Mouse (Mus musculus): Measurements from ENCODE around the gene Galr2. TPM values are rescaled to one million over a fixed set of nuclear protein-coding genes. Genes with fewer than 3 reads are reported as not detected.

Gene Galr2
- polyA plus RNA-seq, 1 experiment, result 0.05 TPM

GRCm38 (mm10) chr11:116287351-116287750, 6.6 kb downstream of the Galr2 start:
- no peak overlapping the region for H3K27ac ChIP-seq (ENCODE audit: insufficient read depth, low read length)
- WGBS, result 47% methylated on average over 5 of the region's 5 CpGs
- H3K4me1 ChIP-seq (ENCODE audit: control insufficient read depth, insufficient read depth, low read length), result peaks cover 15% of the 10 kb centered on the region
- H3K27me3 ChIP-seq (ENCODE audit: control insufficient read depth, insufficient read depth, low read length), result no peaks in the 10 kb centered on the region
- H3K4me3 ChIP-seq (replicated peaks; ENCODE audit: insufficient read depth, low read depth, low read length), result no peak overlapping the region
- DNase-seq, result peak in 1 of 2 experiments; percentile 16
- no peak for TF ChIP-seq CTCF (IDR thresholded peaks at IDR 0.05; ENCODE audit: borderline replicate concordance, insufficient read depth, low read depth, low read length)
- TF ChIP-seq POLR2A (IDR thresholded peaks at IDR 0.05; ENCODE audit: borderline replicate concordance, insufficient read depth, low read length), result no peak

- Histone ChIP-seq H3K27ac (ENCODE audit: insufficient read depth, low read length) (no peak overlapping the region), H3K27me3 (ENCODE audit: control insufficient read depth, insufficient read depth, low read length) (no peaks in the 10 kb centered on the region), H3K4me3 (replicated peaks; ENCODE audit: insufficient read depth, low read depth, low read length) (no peak overlapping the region), H3K4me1 (ENCODE audit: control insufficient read depth, insufficient read depth, low read length) (peaks cover 17% of the 10 kb centered on the region)
- TF ChIP-seq POLR2A (IDR thresholded peaks at IDR 0.05; ENCODE audit: borderline replicate concordance, insufficient read depth, low read length), result no peak
- no peak for TF ChIP-seq CTCF (IDR thresholded peaks at IDR 0.05; ENCODE audit: borderline replicate concordance, insufficient read depth, low read depth, low read length)
- 40% methylated on average over 8 of the region's 8 CpGs for WGBS
- DNase-seq, result no peak
These were observed 9.8 kb downstream of the Galr2 start for GRCm38 (mm10) chr11:116290556-116290955.

GRCm38 (mm10) chr11:116292401-116292800, 11.7 kb downstream of the Galr2 start:
- Histone ChIP-seq H3K4me1 (ENCODE audit: control insufficient read depth, insufficient read depth, low read length) (peaks cover 28% of the 10 kb centered on the region), H3K27ac (ENCODE audit: insufficient read depth, low read length) (no peak overlapping the region), H3K4me3 (replicated peaks; ENCODE audit: insufficient read depth, low read depth, low read length) (no peak overlapping the region), H3K27me3 (ENCODE audit: control insufficient read depth, insufficient read depth, low read length) (no peaks in the 10 kb centered on the region)
- WGBS, result 95% methylated on average over 13 of the region's 13 CpGs
- DNase-seq, result no peak
- TF ChIP-seq CTCF (IDR thresholded peaks at IDR 0.05; ENCODE audit: borderline replicate concordance, insufficient read depth, low read depth, low read length) (no peak), POLR2A (IDR thresholded peaks at IDR 0.05; ENCODE audit: borderline replicate concordance, insufficient read depth, low read length) (no peak)

GRCm38 (mm10) chr11:116293538-116294137, 12.9 kb downstream of the Galr2 start:
- WGBS, result 86% methylated on average over 12 of the region's 12 CpGs
- TF ChIP-seq POLR2A (IDR thresholded peaks at IDR 0.05; ENCODE audit: borderline replicate concordance, insufficient read depth, low read length), result no peak
- TF ChIP-seq CTCF (IDR thresholded peaks at IDR 0.05; ENCODE audit: borderline replicate concordance, insufficient read depth, low read depth, low read length), result no peak
- no peak overlapping the region for H3K27ac ChIP-seq (ENCODE audit: insufficient read depth, low read length)

GRCm38 (mm10) chr11:116294319-116294718, 13.6 kb downstream of the Galr2 start:
- whole genome bisulfite sequencing, result 35% methylated on average over 5 of the region's 5 CpGs
- Histone ChIP-seq H3K4me3 (replicated peaks; ENCODE audit: insufficient read depth, low read depth, low read length) (no peak overlapping the region), H3K27ac (ENCODE audit: insufficient read depth, low read length) (no peak overlapping the region), H3K4me1 (ENCODE audit: control insufficient read depth, insufficient read depth, low read length) (peaks cover 42% of the 10 kb centered on the region), H3K27me3 (ENCODE audit: control insufficient read depth, insufficient read depth, low read length) (no peaks in the 10 kb centered on the region)
- TF ChIP-seq POLR2A (IDR thresholded peaks at IDR 0.05; ENCODE audit: borderline replicate concordance, insufficient read depth, low read length) (no peak), CTCF (IDR thresholded peaks at IDR 0.05; ENCODE audit: borderline replicate concordance, insufficient read depth, low read depth, low read length) (peak; percentile 74)
- DNase-seq, result peak; percentile 50 to 55

More at GRCm38 (mm10) chr11:116293538-116294137, 12.9 kb downstream of the Galr2 start:
- Histone ChIP-seq H3K4me3 (replicated peaks; ENCODE audit: insufficient read depth, low read depth, low read length) (no peak overlapping the region), H3K4me1 (ENCODE audit: control insufficient read depth, insufficient read depth, low read length) (peaks cover 35% of the 10 kb centered on the region), H3K27me3 (ENCODE audit: control insufficient read depth, insufficient read depth, low read length) (no peaks in the 10 kb centered on the region)
- DNase-seq, result no peak

- H3K27ac ChIP-seq (ENCODE audit: insufficient read depth, low read length), result no peak overlapping the region
- no peak overlapping the region for H3K4me3 ChIP-seq (replicated peaks; ENCODE audit: insufficient read depth, low read depth, low read length)
- H3K4me1 ChIP-seq (ENCODE audit: control insufficient read depth, insufficient read depth, low read length), result peaks cover 48% of the 10 kb centered on the region
- peak in 1 of 2 experiments; percentile 14 for DNase-seq
- no peaks in the 10 kb centered on the region for H3K27me3 ChIP-seq (ENCODE audit: control insufficient read depth, insufficient read depth, low read length)
- TF ChIP-seq POLR2A (IDR thresholded peaks at IDR 0.05; ENCODE audit: borderline replicate concordance, insufficient read depth, low read length) (no peak), CTCF (IDR thresholded peaks at IDR 0.05; ENCODE audit: borderline replicate concordance, insufficient read depth, low read depth, low read length) (no peak)
- WGBS, result 53% methylated on average over 8 of the region's 8 CpGs
These were observed 15.5 kb downstream of the Galr2 start for GRCm38 (mm10) chr11:116296191-116296734.

- DNase-seq, result no peak
- Histone ChIP-seq H3K27me3 (ENCODE audit: control insufficient read depth, insufficient read depth, low read length) (no peaks in the 10 kb centered on the region), H3K4me3 (replicated peaks; ENCODE audit: insufficient read depth, low read depth, low read length) (no peak overlapping the region), H3K27ac (ENCODE audit: insufficient read depth, low read length) (no peak overlapping the region), H3K4me1 (ENCODE audit: control insufficient read depth, insufficient read depth, low read length) (peaks cover 46% of the 10 kb centered on the region)
- TF ChIP-seq POLR2A (IDR thresholded peaks at IDR 0.05; ENCODE audit: borderline replicate concordance, insufficient read depth, low read length) (no peak), CTCF (IDR thresholded peaks at IDR 0.05; ENCODE audit: borderline replicate concordance, insufficient read depth, low read depth, low read length) (no peak)
- 17% methylated on average over 3 of the region's 3 CpGs for WGBS
These were observed 16.3 kb downstream of the Galr2 start for GRCm38 (mm10) chr11:116297017-116297416.

GRCm38 (mm10) chr11:116298221-116298620, 17.5 kb downstream of the Galr2 start:
- 24% methylated on average over 11 of the region's 11 CpGs for WGBS
- Histone ChIP-seq H3K4me3 (replicated peaks; ENCODE audit: insufficient read depth, low read depth, low read length) (no peak overlapping the region), H3K27ac (ENCODE audit: insufficient read depth, low read length) (peak overlapping the region; percentile 79), H3K27me3 (ENCODE audit: control insufficient read depth, insufficient read depth, low read length) (no peaks in the 10 kb centered on the region), H3K4me1 (ENCODE audit: control insufficient read depth, insufficient read depth, low read length) (peaks cover 46% of the 10 kb centered on the region)
- TF ChIP-seq POLR2A (IDR thresholded peaks at IDR 0.05; ENCODE audit: borderline replicate concordance, insufficient read depth, low read length) (no peak), CTCF (IDR thresholded peaks at IDR 0.05; ENCODE audit: borderline replicate concordance, insufficient read depth, low read depth, low read length) (no peak)
- DNase-seq, result peak; percentile 77 to 79
